Mouse (Mus musculus): Measurements from ENCODE around the gene Hrasls5. TPM values are rescaled to one million over a fixed set of nuclear protein-coding genes. Genes with fewer than 3 reads are reported as not detected.

Gene Hrasls5
- total and polyA plus RNA-seq, 2 experiments from 2014 or later, result 0.29 TPM; not detected in 1

DNA sequence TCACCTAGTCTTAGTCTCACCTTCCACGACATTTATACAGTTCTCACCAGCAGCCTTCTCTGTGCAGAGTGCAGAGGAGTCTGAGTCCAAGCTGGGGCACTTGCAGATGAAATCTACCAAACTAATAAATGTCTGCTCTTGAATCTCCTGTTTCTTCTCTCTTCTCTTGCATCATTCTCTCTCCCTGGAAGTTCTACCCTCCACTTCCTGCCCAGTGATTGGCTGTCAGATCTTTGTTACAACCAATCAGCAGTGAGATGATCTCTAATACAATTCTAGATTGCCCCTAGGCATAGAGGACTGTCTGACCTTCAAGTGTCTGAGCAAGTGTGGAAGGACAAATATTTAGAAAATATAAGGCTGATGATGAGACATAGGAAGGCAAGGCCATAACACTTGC is 36.2 kb upstream of the Hrasls5 start:
- H3K4me2 ChIP-seq (ENCODE audit: low read depth), result no peak overlapping the region
- ATAC-seq (no peak), DNase-seq (no peak)
- no peak overlapping the region for H3K9ac ChIP-seq
- no peaks in the 10 kb centered on the region for H3K36me3 ChIP-seq (ENCODE audit: insufficient read depth)
- TF ChIP-seq CTCF (IDR thresholded peaks at IDR 0.05; ENCODE audit: low read depth), result no peak
- H3K4me1 ChIP-seq (ENCODE audit: insufficient read depth), result no peaks in the 10 kb centered on the region
- H3K4me3 ChIP-seq (ENCODE audit: low read depth, low read length), result no peak overlapping the region
- no peaks in the 10 kb centered on the region for H3K27me3 ChIP-seq (ENCODE audit: insufficient read depth, low read length)
- H3K27ac ChIP-seq (ENCODE audit: low read depth, low read length), result no peak overlapping the region
- WGBS, result 85% methylated on average over 1 of the region's 1 CpGs
- H3K9me3 ChIP-seq (ENCODE audit: low read length), result no peaks in the 10 kb centered on the region

DNA sequence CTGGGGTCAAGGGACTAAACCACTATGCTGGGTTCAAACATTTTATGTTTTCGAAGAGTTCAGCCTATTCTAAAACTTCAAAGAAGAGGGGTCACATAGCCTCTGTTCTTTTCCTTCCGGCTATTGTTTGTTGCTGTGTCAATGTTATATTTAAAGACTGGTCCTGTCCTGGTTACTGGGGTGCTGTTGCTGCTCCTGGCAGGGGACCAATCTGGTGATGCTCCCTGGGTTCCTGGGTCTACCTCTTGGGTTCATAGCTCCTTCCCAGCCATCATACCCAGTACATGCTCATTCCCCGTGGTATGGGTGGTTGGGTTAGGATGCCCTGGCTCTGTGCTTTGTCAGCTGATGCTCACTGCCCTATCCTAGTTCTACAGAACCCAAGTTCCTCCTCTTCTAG is 34.6 kb upstream of the Hrasls5 start:
- 91% methylated on average over 3 of the region's 3 CpGs for WGBS
- H3K4me2 ChIP-seq (ENCODE audit: low read depth), result no peak overlapping the region
- no peak overlapping the region for H3K27ac ChIP-seq (ENCODE audit: low read depth, low read length)
- no peaks in the 10 kb centered on the region for H3K9me3 ChIP-seq (ENCODE audit: low read length)
- TF ChIP-seq CTCF (IDR thresholded peaks at IDR 0.05; ENCODE audit: low read depth), result no peak
- DNase-seq (no peak), ATAC-seq (no peak)
- no peak overlapping the region for H3K9ac ChIP-seq
- no peaks in the 10 kb centered on the region for H3K36me3 ChIP-seq (ENCODE audit: insufficient read depth)
- no peak overlapping the region for H3K4me3 ChIP-seq (ENCODE audit: low read depth, low read length)
- H3K27me3 ChIP-seq (ENCODE audit: insufficient read depth, low read length), result no peaks in the 10 kb centered on the region
- no peaks in the 10 kb centered on the region for H3K4me1 ChIP-seq (ENCODE audit: insufficient read depth)

DNA sequence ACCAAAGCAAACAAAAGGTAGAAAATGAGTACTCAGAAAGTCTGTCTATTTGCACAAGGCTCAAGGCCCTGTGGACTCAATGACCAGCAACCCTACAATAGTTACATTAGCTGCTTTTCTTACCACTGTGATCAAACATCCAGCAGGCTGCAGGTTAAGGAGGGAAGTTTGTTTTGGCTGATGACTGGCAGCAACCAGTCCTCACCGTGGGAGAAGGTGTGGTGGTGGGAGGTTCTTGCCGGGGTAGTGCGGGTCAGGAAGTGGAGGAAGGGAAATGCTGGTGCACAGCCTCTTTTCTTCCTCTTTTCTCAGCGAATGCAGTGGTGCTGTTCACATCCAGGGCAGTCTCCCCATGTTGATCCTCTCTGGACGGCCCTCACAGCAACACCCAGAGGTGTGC is 31.3 kb upstream of the Hrasls5 start:
- no peaks in the 10 kb centered on the region for H3K4me1 ChIP-seq (ENCODE audit: insufficient read depth)
- 69% methylated on average over 5 of the region's 5 CpGs for WGBS
- H3K36me3 ChIP-seq (ENCODE audit: insufficient read depth), result no peaks in the 10 kb centered on the region
- no peak for TF ChIP-seq CTCF (IDR thresholded peaks at IDR 0.05; ENCODE audit: low read depth)
- no peaks in the 10 kb centered on the region for H3K9me3 ChIP-seq (ENCODE audit: low read length)
- ATAC-seq (no peak), DNase-seq (no peak)
- H3K9ac ChIP-seq, result no peak overlapping the region
- H3K4me3 ChIP-seq (ENCODE audit: low read depth, low read length), result no peak overlapping the region
- H3K27ac ChIP-seq (ENCODE audit: low read depth, low read length), result no peak overlapping the region
- H3K4me2 ChIP-seq (ENCODE audit: low read depth), result no peak overlapping the region
- no peaks in the 10 kb centered on the region for H3K27me3 ChIP-seq (ENCODE audit: insufficient read depth, low read length)

DNA sequence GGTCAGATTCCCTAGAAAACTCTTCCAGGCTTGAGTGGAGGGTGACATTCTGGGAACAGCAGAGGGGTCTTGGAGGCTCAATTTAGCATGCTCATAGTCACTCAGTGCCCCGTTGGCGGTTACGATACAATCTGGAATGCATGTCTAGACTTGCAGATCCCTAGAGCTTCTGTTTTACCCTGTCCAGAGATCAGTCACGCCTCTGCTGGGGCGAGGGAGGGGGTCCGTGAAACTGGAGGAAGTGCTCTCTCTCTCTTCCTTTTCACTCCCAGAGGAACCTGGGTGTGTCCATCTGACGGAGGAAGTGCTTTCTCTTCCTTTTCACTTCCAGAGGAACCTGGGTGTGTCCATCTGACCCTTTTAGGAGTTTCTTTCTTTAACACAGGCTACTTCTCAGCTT is 29.2 kb upstream of the Hrasls5 start:
- WGBS, result 74% methylated on average over 7 of the region's 7 CpGs
- ATAC-seq (no peak), DNase-seq (no peak)
- no peak overlapping the region for H3K9ac ChIP-seq
- no peaks in the 10 kb centered on the region for H3K4me1 ChIP-seq (ENCODE audit: insufficient read depth)
- H3K9me3 ChIP-seq (ENCODE audit: low read length), result no peaks in the 10 kb centered on the region
- no peak for TF ChIP-seq CTCF (IDR thresholded peaks at IDR 0.05; ENCODE audit: low read depth)
- no peak overlapping the region for H3K4me2 ChIP-seq (ENCODE audit: low read depth)
- no peaks in the 10 kb centered on the region for H3K27me3 ChIP-seq (ENCODE audit: insufficient read depth, low read length)
- H3K36me3 ChIP-seq (ENCODE audit: insufficient read depth), result no peaks in the 10 kb centered on the region
- H3K27ac ChIP-seq (ENCODE audit: low read depth, low read length), result no peak overlapping the region
- H3K4me3 ChIP-seq (ENCODE audit: low read depth, low read length), result no peak overlapping the region

DNA sequence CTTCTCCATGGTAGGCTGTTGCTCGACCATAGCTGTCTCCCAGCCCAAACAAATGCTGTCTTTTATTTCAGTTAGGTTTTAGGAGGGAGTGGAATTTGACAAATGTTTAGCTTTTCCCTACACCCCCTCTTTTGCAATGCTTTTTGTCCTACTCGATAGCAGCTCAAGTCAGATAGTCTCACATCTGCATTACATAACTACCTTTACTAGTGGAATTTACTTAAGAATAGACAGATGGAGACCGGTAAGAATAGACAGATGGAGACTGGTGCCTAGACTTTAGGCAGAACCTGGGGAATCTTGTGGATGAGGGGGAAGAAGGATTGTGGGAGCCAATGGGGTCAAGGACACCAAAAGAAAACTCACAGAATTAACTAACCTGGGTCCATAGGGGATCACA is 28.7 kb upstream of the Hrasls5 start:
- WGBS, result 82% methylated on average over 3 of the region's 3 CpGs
- no peak overlapping the region for H3K27ac ChIP-seq (ENCODE audit: low read depth, low read length)
- ATAC-seq, result no peak

DNA sequence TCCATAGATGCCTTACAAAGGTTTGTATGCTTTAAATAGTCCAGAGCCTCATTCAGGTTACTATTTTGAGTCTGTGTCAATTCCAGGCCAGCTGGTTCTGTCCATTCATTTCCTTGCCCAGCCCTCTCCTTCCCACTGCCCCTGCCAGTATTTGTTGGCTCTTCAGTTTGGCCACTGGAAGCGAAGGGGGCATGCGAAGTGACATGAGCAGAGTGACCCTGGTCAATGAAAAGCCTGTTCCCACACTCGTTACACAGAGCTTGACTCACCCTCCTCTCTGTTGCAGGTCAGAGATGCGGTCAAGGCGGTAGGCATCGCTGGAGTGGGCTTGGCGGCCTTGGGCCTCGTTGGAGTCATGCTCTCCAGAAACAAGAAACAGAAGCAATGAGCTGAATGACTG is 27.1 kb upstream of the Hrasls5 start:
- no peak overlapping the region for H3K4me3 ChIP-seq (ENCODE audit: low read depth, low read length)
- no peaks in the 10 kb centered on the region for H3K9me3 ChIP-seq (ENCODE audit: low read length)
- no peak overlapping the region for H3K9ac ChIP-seq
- no peak for DNase-seq
- ATAC-seq, result no peak
- no peaks in the 10 kb centered on the region for H3K27me3 ChIP-seq (ENCODE audit: insufficient read depth, low read length)
- no peak for TF ChIP-seq CTCF (IDR thresholded peaks at IDR 0.05; ENCODE audit: low read depth)
- no peaks in the 10 kb centered on the region for H3K4me1 ChIP-seq (ENCODE audit: insufficient read depth)
- no peak overlapping the region for H3K27ac ChIP-seq (ENCODE audit: low read depth, low read length)
- 78% methylated on average over 8 of the region's 8 CpGs for WGBS
- no peaks in the 10 kb centered on the region for H3K36me3 ChIP-seq (ENCODE audit: insufficient read depth)
- no peak overlapping the region for H3K4me2 ChIP-seq (ENCODE audit: low read depth)

More for the DNA sequence above, 28.7 kb upstream of the Hrasls5 start:
- no peak overlapping the region for H3K9ac ChIP-seq
- no peak for TF ChIP-seq CTCF (IDR thresholded peaks at IDR 0.05; ENCODE audit: low read depth)
- no peaks in the 10 kb centered on the region for H3K9me3 ChIP-seq (ENCODE audit: low read length)
- no peak overlapping the region for H3K4me3 ChIP-seq (ENCODE audit: low read depth, low read length)
- no peak for DNase-seq
- no peaks in the 10 kb centered on the region for H3K36me3 ChIP-seq (ENCODE audit: insufficient read depth)
- no peaks in the 10 kb centered on the region for H3K4me1 ChIP-seq (ENCODE audit: insufficient read depth)
- H3K27me3 ChIP-seq (ENCODE audit: insufficient read depth, low read length), result no peaks in the 10 kb centered on the region
- no peak overlapping the region for H3K4me2 ChIP-seq (ENCODE audit: low read depth)

DNA sequence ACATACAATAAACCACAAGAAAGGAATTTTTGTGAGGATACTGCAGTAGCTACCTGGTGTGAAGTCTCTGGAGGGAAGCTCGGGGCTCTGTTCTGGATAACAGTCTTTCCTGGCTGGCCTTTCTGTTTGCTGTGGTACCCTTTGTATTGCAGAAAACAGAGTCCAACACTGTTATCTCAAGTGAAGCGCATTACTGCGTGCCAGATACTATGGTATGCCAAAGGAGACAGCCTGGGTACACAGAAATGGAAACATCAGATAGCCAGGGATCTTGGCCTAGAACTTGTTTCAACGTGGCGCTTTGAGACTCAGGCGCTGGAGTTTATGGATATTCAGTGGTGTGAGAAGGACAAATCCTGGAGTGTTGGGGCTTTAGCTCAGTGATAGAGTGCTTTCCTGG is 26.6 kb upstream of the Hrasls5 start:
- no peak overlapping the region for H3K27ac ChIP-seq (ENCODE audit: low read depth, low read length)
- DNase-seq (no peak), ATAC-seq (no peak)
- H3K4me1 ChIP-seq (ENCODE audit: insufficient read depth), result no peaks in the 10 kb centered on the region
- H3K4me3 ChIP-seq (ENCODE audit: low read depth, low read length), result no peak overlapping the region
- no peak overlapping the region for H3K9ac ChIP-seq
- no peak overlapping the region for H3K4me2 ChIP-seq (ENCODE audit: low read depth)
- no peaks in the 10 kb centered on the region for H3K36me3 ChIP-seq (ENCODE audit: insufficient read depth)
- 89% methylated on average over 6 of the region's 6 CpGs for WGBS
- no peaks in the 10 kb centered on the region for H3K27me3 ChIP-seq (ENCODE audit: insufficient read depth, low read length)
- no peak for TF ChIP-seq CTCF (IDR thresholded peaks at IDR 0.05; ENCODE audit: low read depth)
- no peaks in the 10 kb centered on the region for H3K9me3 ChIP-seq (ENCODE audit: low read length)

DNA sequence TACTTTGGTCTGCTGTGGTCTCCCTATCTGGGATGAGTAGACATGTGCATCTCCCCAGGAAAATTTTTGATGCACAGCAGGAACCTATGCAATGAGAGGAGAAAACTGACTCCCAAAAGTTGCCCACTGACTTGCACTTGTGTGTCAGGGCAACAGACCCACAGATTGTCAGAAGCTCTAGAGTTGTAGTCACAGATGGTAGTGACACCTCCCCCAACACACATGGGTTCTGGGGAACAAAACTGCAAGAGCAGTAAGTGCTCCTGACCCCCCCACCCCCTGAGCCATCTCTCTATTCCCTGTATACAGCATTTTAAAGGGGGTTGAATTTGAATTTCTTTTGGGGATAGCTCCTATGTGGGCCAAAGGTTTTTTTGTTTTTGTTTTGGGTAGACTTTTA is 21.5 kb upstream of the Hrasls5 start:
- H3K27me3 ChIP-seq (ENCODE audit: insufficient read depth, low read length), result no peaks in the 10 kb centered on the region
- no peaks in the 10 kb centered on the region for H3K36me3 ChIP-seq (ENCODE audit: insufficient read depth)
- TF ChIP-seq CTCF (IDR thresholded peaks at IDR 0.05; ENCODE audit: low read depth), result no peak
- H3K4me1 ChIP-seq (ENCODE audit: insufficient read depth), result no peaks in the 10 kb centered on the region
- H3K4me3 ChIP-seq (ENCODE audit: low read depth, low read length), result no peak overlapping the region
- no peak for DNase-seq
- H3K4me2 ChIP-seq (ENCODE audit: low read depth), result no peak overlapping the region
- ATAC-seq, result no peak
- no peak overlapping the region for H3K9ac ChIP-seq
- H3K9me3 ChIP-seq (ENCODE audit: low read length), result no peaks in the 10 kb centered on the region
- no peak overlapping the region for H3K27ac ChIP-seq (ENCODE audit: low read depth, low read length)
